Mouse (Mus musculus) E14TG2a.4 (cell line): ENCODE results near the gene Supt6.

Experiments
- CTCF ChIP-seq: conservative IDR thresholded peaks from 2 replicates; pipeline ENCODE4 v1.5.1; 2014; ENCODE audit warnings: low read length
- NANOG ChIP-seq: IDR thresholded peaks from 2 replicates; pipeline ENCODE4 v1.6.1; 2014; ENCODE audit warnings: borderline replicate concordance, low read length, mixed read lengths

DNA sequence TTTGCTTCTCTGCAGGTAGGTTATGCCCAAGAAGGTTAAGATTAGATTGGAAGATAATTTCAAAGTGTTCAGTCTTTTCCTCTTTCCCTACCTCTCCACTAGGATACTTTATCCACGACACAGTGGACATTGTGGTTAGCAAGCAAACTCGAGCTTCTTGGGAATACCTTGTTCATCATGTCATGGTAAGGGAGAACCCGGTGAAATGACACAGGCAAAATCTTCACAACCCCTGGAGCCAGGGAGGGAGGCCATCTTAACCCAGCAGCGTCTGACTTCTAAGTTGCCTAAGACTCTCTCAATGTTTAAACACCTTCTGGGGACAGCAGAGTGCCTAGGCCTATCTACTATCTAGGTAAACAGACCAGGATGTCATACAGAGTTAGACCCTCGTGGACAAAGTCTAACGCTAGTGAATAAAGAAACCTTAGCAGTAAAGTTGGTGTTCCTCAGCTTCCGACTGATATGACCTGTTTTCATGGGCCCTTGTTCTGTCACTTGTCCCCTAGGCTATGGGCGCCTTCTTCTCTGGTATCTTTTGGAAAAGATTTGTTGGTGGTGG is 66.3 kb downstream of the Supt6 start:
- TF ChIP-seq CTCF (no peak), NANOG (no peak)
